In the genomic region with DNA sequence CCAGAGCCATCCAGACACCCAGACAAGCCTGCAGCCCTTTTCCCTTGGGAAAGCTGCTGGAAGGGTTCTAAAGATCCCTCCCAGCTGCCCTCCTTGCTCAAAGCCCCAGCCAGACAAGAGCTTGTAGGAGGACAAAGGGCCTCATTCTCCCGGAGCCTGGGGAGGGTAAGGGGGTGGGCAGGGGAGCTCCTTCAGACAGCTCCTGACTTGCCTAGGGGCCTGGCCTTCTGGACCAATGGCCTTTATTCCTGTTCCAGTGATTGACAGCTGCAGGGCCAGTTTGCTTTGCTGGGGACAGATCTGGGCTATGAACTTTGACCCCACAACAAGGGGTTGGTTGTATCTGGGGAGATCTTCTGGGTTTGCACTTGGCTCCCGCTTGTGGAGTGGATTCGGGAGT, we compare ENCODE assay signal across 13 mouse cellular contexts. TPM values are rescaled to one million over a fixed set of nuclear protein-coding genes. Genes with fewer than 3 reads are reported as not detected.
DNase-seq lines count a peak whose midpoint lies in the region; ATAC-seq and TF ChIP-seq lines count a peak whose summit lies in the region.
"Had no signal": no experiment of that assay in that cellular context is flagged by ENCODE, and none has a peak within 500 bp of the region (broad histone marks: within the 10 kb centered on the region; RNA-seq: fewer than 3 reads in every experiment).

No protein-coding gene starts in this region.

- no peak overlapping the region for H3K4me3 ChIP-seq in lung, embryonic 14.5 days (ENCODE audit: low read depth, low read length)
- H3K4me3 ChIP-seq in hindbrain, embryonic 10.5 days: no peak overlapping the region
- H3K4me3 ChIP-seq in gastrocnemius, adult 2 months: no peak overlapping the region
- H3K4me3 ChIP-seq in heart, embryonic 12.5 days: no peak overlapping the region
- H3K4me3 ChIP-seq: heart, embryonic 15.5 days; limb, embryonic 15.5 days; neural tube, embryonic 12.5 days; stomach, embryonic 15.5 days had no signal

- H3K9ac ChIP-seq in lung, embryonic 14.5 days: no peak overlapping the region
- H3K9ac ChIP-seq in heart, embryonic 12.5 days: no peak overlapping the region
- H3K9ac ChIP-seq: heart, embryonic 15.5 days; limb, embryonic 15.5 days; neural tube, embryonic 12.5 days; stomach, embryonic 15.5 days had no signal

- no peaks in the 10 kb centered on the region for H3K4me1 ChIP-seq in lung, embryonic 14.5 days (ENCODE audit: insufficient read depth)
- peaks cover 37% of the 10 kb centered on the region for H3K4me1 ChIP-seq in hindbrain, embryonic 10.5 days (replicated peaks)
- H3K4me1 ChIP-seq in heart, embryonic 12.5 days (replicated peaks): peaks cover 4% of the 10 kb centered on the region; the same call in 1 of the 2 replicates

- intact Hi-C loops in gastrocnemius, adult 2 months (cut with DNase I): loop anchor here (5.0 kb wide), 1 partner anchor 113 kb away; no protein-coding TSS in a partner anchor

- H3K27ac ChIP-seq in lung, embryonic 14.5 days (ENCODE audit: low read depth): no peak overlapping the region
- H3K27ac ChIP-seq in hindbrain, embryonic 10.5 days: peak overlapping the region; percentile 86
- no peak overlapping the region for H3K27ac ChIP-seq in gastrocnemius, adult 2 months
- H3K27ac ChIP-seq in heart, embryonic 12.5 days (ENCODE audit: poor library complexity, severe bottlenecking): no peak overlapping the region
- H3K27ac ChIP-seq: heart, embryonic 15.5 days; limb, embryonic 15.5 days; neural tube, embryonic 12.5 days; stomach, embryonic 15.5 days had no signal

- H3K4me2 ChIP-seq in lung, embryonic 14.5 days: no peak overlapping the region
- no peak overlapping the region for H3K4me2 ChIP-seq in heart, embryonic 12.5 days
- H3K4me2 ChIP-seq: heart, embryonic 15.5 days; limb, embryonic 15.5 days; neural tube, embryonic 12.5 days; stomach, embryonic 15.5 days had no signal

- peak; percentile 16 for DNase-seq in lung, embryonic 14.5 days
- DNase-seq in lung, postnatal 4 days: no peak
- peak; percentile 83 for DNase-seq in hindbrain, embryonic 10.5 days (ENCODE audit: low spot score)
- peak; percentile 50 for DNase-seq in mesoderm, embryonic 11.5 days (ENCODE audit: low read depth, low spot score)
- DNase-seq in gastrocnemius, adult 2 months: no peak
- DNase-seq: adrenal gland, postnatal 36 days had no signal

- H3K27me3 ChIP-seq in lung, embryonic 14.5 days (ENCODE audit: insufficient read depth, low read length): no peaks in the 10 kb centered on the region
- no peaks in the 10 kb centered on the region for H3K27me3 ChIP-seq in hindbrain, embryonic 10.5 days (ENCODE audit: insufficient read depth, poor library complexity, severe bottlenecking)
- no peaks in the 10 kb centered on the region for H3K27me3 ChIP-seq in heart, embryonic 12.5 days (replicated peaks)
- H3K27me3 ChIP-seq: heart, embryonic 15.5 days; limb, embryonic 15.5 days; neural tube, embryonic 12.5 days; stomach, embryonic 15.5 days had no signal

- H3K9me3 ChIP-seq in lung, embryonic 14.5 days (ENCODE audit: low read depth, low read length): peaks cover 2% of the 10 kb centered on the region; the same call in 1 of the 2 replicates
- H3K9me3 ChIP-seq in hindbrain, embryonic 10.5 days: no peaks in the 10 kb centered on the region
- H3K9me3 ChIP-seq in heart, embryonic 12.5 days (replicated peaks): 0 out of 2 replicates have a peak, but pooled peaks cover 4% of the 10 kb centered on the region
- H3K9me3 ChIP-seq: heart, embryonic 15.5 days; limb, embryonic 15.5 days; neural tube, embryonic 12.5 days; stomach, embryonic 15.5 days had no signal

- no peak for ATAC-seq in lung, embryonic 14.5 days (ENCODE audit: insufficient read depth)
- no peak for ATAC-seq in inflammation-experienced regulatory T-cells, adult 6 months
- ATAC-seq in heart, embryonic 12.5 days (ENCODE audit: insufficient number of reproducible peaks, low FRiP score): no peak

- no peak for TF ChIP-seq CTCF in lung, embryonic 14.5 days (IDR thresholded peaks at IDR 0.05; ENCODE audit: low read depth)
- TF ChIP-seq CTCF in gastrocnemius, adult 2 months (IDR thresholded peaks at IDR 0.05): no peak

- WGBS in lung, embryonic 14.5 days: 39% methylated on average over 3 of the region's 3 CpGs
- 14% methylated on average over 3 of the region's 3 CpGs for WGBS in hindbrain, embryonic 10.5 days
- WGBS in heart, embryonic 12.5 days: 50% methylated on average over 3 of the region's 3 CpGs

- no peaks in the 10 kb centered on the region for H3K36me3 ChIP-seq in lung, embryonic 14.5 days (ENCODE audit: insufficient read depth)
- no peaks in the 10 kb centered on the region for H3K36me3 ChIP-seq in hindbrain, embryonic 10.5 days
- H3K36me3 ChIP-seq in heart, embryonic 12.5 days: no peaks in the 10 kb centered on the region
- H3K36me3 ChIP-seq: heart, embryonic 15.5 days; limb, embryonic 15.5 days; neural tube, embryonic 12.5 days; stomach, embryonic 15.5 days had no signal

RNA-seq across cellular contexts. Expression of a gene that starts 47.6 kb away (rescaled TPM):
- 21.3 and 22.1 TPM in 2 replicates for polyA plus RNA-seq in lung, embryonic 14.5 days (2014; fragmentation: Nextera tagmentation; extraction: Ambion mirVana)
- polyA plus RNA-seq in hindbrain, embryonic 10.5 days (2016; fragmentation: Nextera tagmentation; extraction: Ambion mirVana): 16.5 and 19.8 TPM in 2 replicates
- polyA plus RNA-seq in inflammation-experienced regulatory T-cells, adult 6 months (2017; shearing (Covaris generic)): 10 to 100 TPM; 37.0 to 46.3 (median 40.5) TPM
- total RNA-seq in gastrocnemius, adult 2 months (2021): 10 to 100 TPM in 1 of 2 experiments, 1 to 10 TPM in 1; 8.5 to 11.8 TPM
- 23.5 and 25.7 TPM in 2 replicates for polyA plus RNA-seq in heart, embryonic 12.5 days (2016; fragmentation: Nextera tagmentation; extraction: Ambion mirVana)

RNA-seq across cellular contexts. Expression of a gene that starts 57.6 kb away (rescaled TPM):
- 0.07 and 0.08 TPM in 2 replicates for polyA plus RNA-seq in lung, embryonic 14.5 days (2014; fragmentation: Nextera tagmentation; extraction: Ambion mirVana)
- polyA plus RNA-seq in hindbrain, embryonic 10.5 days (2016; fragmentation: Nextera tagmentation; extraction: Ambion mirVana): 0.05 TPM in 1 of 2 replicates, not detected in the other
- polyA plus RNA-seq in inflammation-experienced regulatory T-cells, adult 6 months (2017; shearing (Covaris generic)): not detected
- not detected for total RNA-seq in gastrocnemius, adult 2 months (2021)
- not detected in 2 replicates for polyA plus RNA-seq in heart, embryonic 12.5 days (2016; fragmentation: Nextera tagmentation; extraction: Ambion mirVana)
- total RNA-seq: ES-E14 had no signal
- polyA plus RNA-seq: heart, embryonic 15.5 days; neural tube, embryonic 12.5 days had no signal

Comparison
In these comparisons a context has a peak if more than half of its experiments do, and no peak if none do; other contexts are left out.
1. DNase-seq: peak in lung, embryonic 14.5 days (single experiment), hindbrain, embryonic 10.5 days (single experiment) and mesoderm, embryonic 11.5 days (single experiment); none in lung, postnatal 4 days (0 of 2) and gastrocnemius, adult 2 months (single experiment).